Mouse (Mus musculus): ENCODE measurements around the gene C4bp. TPM values are rescaled to one million over a fixed set of nuclear protein-coding genes. Genes with fewer than 3 reads are reported as not detected.

C4bp gene
- total and polyA plus RNA-seq, 3 experiments, result 0.26 TPM; not detected in 2

GRCm38 (mm10) chr1:130703613-130704012, 42.2 kb upstream of the C4bp start:
- Histone ChIP-seq H3K27ac (ENCODE audit: insufficient read depth, low read depth) (no peak overlapping the region), H3K36me3 (replicated peaks in 1 of 2; ENCODE audit: control insufficient read depth in 1 of 2, insufficient read depth in 1 of 2, low read length in 1 of 2) (peaks cover 36 to 79% of the 10 kb centered on the region in 2 experiments), H3K27me3 (replicated peaks) (no peaks in the 10 kb centered on the region), H3K4me2 (ENCODE audit: insufficient read depth, low read depth, poor library complexity, severe bottlenecking) (no peak overlapping the region), H3K9ac (ENCODE audit: insufficient read depth, low read depth) (no peak overlapping the region), H3K4me1 (ENCODE audit: control insufficient read depth in 1 of 2, insufficient read depth in 2 of 2) (no peaks in the 10 kb centered on the region), H3K79me2 (replicated peaks; ENCODE audit: control insufficient read depth, extremely low read depth, insufficient read depth, poor library complexity, severe bottlenecking) (no peaks in the 10 kb centered on the region), H3K4me3 (replicated peaks in 1 of 3; ENCODE audit: low read depth in 2 of 3, low read length in 2 of 3, poor library complexity in 1 of 3) (no peak overlapping the region), H3K9me3 (replicated peaks; ENCODE audit: low read length) (no peaks in the 10 kb centered on the region)
- TF ChIP-seq JUND (conservative IDR thresholded peaks at IDR 0.05; ENCODE audit: low read depth, low read length) (no peak), SMC3 (IDR thresholded peaks at IDR 0.05; ENCODE audit: low read depth, low read length) (no peak), TCF12 (IDR thresholded peaks at IDR 0.05; ENCODE audit: low read depth, low read length) (no peak), MEF2A (IDR thresholded peaks at IDR 0.05; ENCODE audit: borderline replicate concordance, low read depth, low read length) (no peak), MAX (IDR thresholded peaks at IDR 0.05; ENCODE audit: low read length) (no peak), BHLHE40 (IDR thresholded peaks at IDR 0.05; ENCODE audit: low read depth, low read length) (no peak), CHD2 (IDR thresholded peaks at IDR 0.05; ENCODE audit: low read length) (no peak), SIN3A (IDR thresholded peaks at IDR 0.05; ENCODE audit: low read length) (no peak), UBTF (IDR thresholded peaks at IDR 0.05; ENCODE audit: low read depth, low read length) (no peak), MAFK (IDR thresholded peaks at IDR 0.05; ENCODE audit: insufficient replicate concordance, low read length) (no peak), CHD1 (IDR thresholded peaks at IDR 0.05; ENCODE audit: low read depth, low read length) (no peak), POLR2AphosphoS2 (IDR thresholded peaks at IDR 0.05; ENCODE audit: low read depth, low read length) (no peak), ZMIZ1 (IDR thresholded peaks at IDR 0.05; ENCODE audit: low read depth, low read length) (no peak), NELFE (IDR thresholded peaks at IDR 0.05; ENCODE audit: low read depth, low read length) (no peak), KAT2A (IDR thresholded peaks at IDR 0.05; ENCODE audit: insufficient replicate concordance, low read length) (no peak), ELF1 (IDR thresholded peaks at IDR 0.05; ENCODE audit: low read depth, low read length) (no peak), E2F4 (IDR thresholded peaks at IDR 0.05; ENCODE audit: insufficient replicate concordance, low read depth, low read length) (no peak)
- no peak for DNase-seq (ENCODE audit: extremely low read depth)
- dilution Hi-C loops (cut with MboI; ENCODE audit: extremely low pct_ligation_motif_present, extremely low pct_unique_long_range_greater_than_20kb, low sequenced_read_pairs) (no loop called here), in situ Hi-C loops (cut with MboI; ENCODE audit: low pct_ligation_motif_present, low pct_unique_long_range_greater_than_20kb, low sequenced_read_pairs) (no loop called here)

GRCm38 (mm10) chr1:130701976-130702375, 40.5 kb upstream of the C4bp start:
- Histone ChIP-seq H3K27me3 (replicated peaks) (no peaks in the 10 kb centered on the region), H3K27ac (ENCODE audit: insufficient read depth, low read depth) (no peak overlapping the region), H3K4me3 (replicated peaks in 1 of 3; ENCODE audit: low read depth in 2 of 3, low read length in 2 of 3, poor library complexity in 1 of 3) (no peak overlapping the region), H3K36me3 (replicated peaks in 1 of 2; ENCODE audit: control insufficient read depth in 1 of 2, insufficient read depth in 1 of 2, low read length in 1 of 2) (peaks cover 47 to 83% of the 10 kb centered on the region in 2 experiments), H3K4me1 (ENCODE audit: control insufficient read depth in 1 of 2, insufficient read depth in 2 of 2) (peaks cover 0 to 2% of the 10 kb centered on the region in 2 experiments; a peak in 1 of 4 replicates), H3K4me2 (ENCODE audit: insufficient read depth, low read depth, poor library complexity, severe bottlenecking) (no peak overlapping the region), H3K79me2 (replicated peaks; ENCODE audit: control insufficient read depth, extremely low read depth, insufficient read depth, poor library complexity, severe bottlenecking) (no peaks in the 10 kb centered on the region), H3K9ac (ENCODE audit: insufficient read depth, low read depth) (no peak overlapping the region), H3K9me3 (replicated peaks; ENCODE audit: low read length) (no peaks in the 10 kb centered on the region)
- in situ Hi-C loops (cut with MboI; ENCODE audit: low pct_ligation_motif_present, low pct_unique_long_range_greater_than_20kb, low sequenced_read_pairs) (no loop called here), dilution Hi-C loops (cut with MboI; ENCODE audit: extremely low pct_ligation_motif_present, extremely low pct_unique_long_range_greater_than_20kb, low sequenced_read_pairs) (no loop called here)
- no peak for TF ChIP-seq PAX5 (IDR thresholded peaks at IDR 0.05; ENCODE audit: low read length)
- no peak for TF ChIP-seq IRF4 (IDR thresholded peaks at IDR 0.05; ENCODE audit: low read depth, low read length)
- TF ChIP-seq ZKSCAN1 (IDR thresholded peaks at IDR 0.05; ENCODE audit: borderline replicate concordance, low read depth, low read length), result no peak
- DNase-seq (ENCODE audit: extremely low read depth), result no peak
